Mouse (Mus musculus) midbrain, embryonic 12.5 days (tissue): ENCODE results near the gene BC048562. TPM values are rescaled to one million over a fixed set of nuclear protein-coding genes. Genes with fewer than 3 reads are reported as not detected.

Experiments used
- ATAC-seq: fragments of 200-750 bp; cut with Nextera tagmentation; 2 replicates; pipeline ENCODE4 v1.8.0; 2017; ENCODE audit warnings: low read depth, moderate TSS enrichment, moderate library complexity; ENCODE audit not compliant: low FRiP score
- H3K27ac ChIP-seq: fragments of 300-500 bp; sonication (generic); replicated peaks from 2 replicates; pipeline ENCODE4 v1.5.1; 2016; ENCODE audit warnings: mild to moderate bottlenecking
- H3K27me3 ChIP-seq: fragments of 300-500 bp; sonication (generic); 2 replicates; pipeline ENCODE4 v1.6.1; 2016; ENCODE audit warnings: mild to moderate bottlenecking
- H3K36me3 ChIP-seq: fragments of 300-500 bp; sonication (generic); 2 replicates; pipeline ENCODE4 v1.6.1; 2016
- H3K4me1 ChIP-seq: fragments of 300-500 bp; sonication (generic); 2 replicates; pipeline ENCODE4 v1.6.1; 2016
- H3K4me2 ChIP-seq: fragments of 300-500 bp; sonication (generic); replicated peaks from 2 replicates; pipeline ENCODE4 v1.6.1; 2016; ENCODE audit warnings: mild to moderate bottlenecking, moderate library complexity
- H3K4me3 ChIP-seq: fragments of 300-500 bp; sonication (generic); 2 replicates; pipeline ENCODE4 v1.5.1; 2016; ENCODE audit warnings: mild to moderate bottlenecking
- H3K9ac ChIP-seq: fragments of 300-500 bp; sonication (generic); replicated peaks from 2 replicates; pipeline ENCODE4 v1.6.1; 2016; ENCODE audit warnings: mild to moderate bottlenecking, moderate library complexity
- H3K9me3 ChIP-seq: fragments of 300-500 bp; sonication (generic); 2 replicates; pipeline ENCODE4 v1.6.1; 2016; ENCODE audit warnings: mild to moderate bottlenecking
- WGBS: fragments of 180-500 bp; shearing (Covaris S2); methylation state at CpG from one replicate; pipeline ENCODE4 v1.1.7; 2016; 5-methylcytosine and 5-hydroxymethylcytosine counted together
- polyA plus RNA-seq: library from polyadenylated mRNA; unstranded; fragments of >200 nt; fragmentation: Nextera tagmentation; extraction: Ambion mirVana; gene quantifications from 2 replicates; pipeline ENCODE4 v1.2.1, GENCODE M21; 2016

Gene BC048562
- polyA plus RNA-seq, 1 experiment from 2014 or later, result not detected

GRCm38 (mm10) chr9:108494146-108494825 lies 58.0 kb downstream of the BC048562 start:
- Histone ChIP-seq H3K4me1 (peaks cover 19% of the 10 kb centered on the region), H3K4me2 (no peak overlapping the region), H3K27me3 (no peaks in the 10 kb centered on the region), H3K9me3 (no peaks in the 10 kb centered on the region), H3K4me3 (no peak overlapping the region), H3K27ac (no peak overlapping the region), H3K36me3 (peaks cover 76% of the 10 kb centered on the region), H3K9ac (no peak overlapping the region)
- ATAC-seq, result no peak
- WGBS, result 94% methylated on average over 19 of the region's 19 CpGs

- H3K27me3 ChIP-seq, result no peaks in the 10 kb centered on the region
- no peaks in the 10 kb centered on the region for H3K9me3 ChIP-seq
- H3K27ac ChIP-seq, result no peak overlapping the region
- no peak for ATAC-seq
- H3K4me1 ChIP-seq, result peaks cover 16% of the 10 kb centered on the region
- H3K4me2 ChIP-seq, result no peak overlapping the region
- H3K4me3 ChIP-seq, result no peak overlapping the region
- H3K9ac ChIP-seq, result no peak overlapping the region
- 85% methylated on average over 10 of the region's 10 CpGs for WGBS
- H3K36me3 ChIP-seq, result peaks cover 79% of the 10 kb centered on the region
These were observed 58.6 kb downstream of the BC048562 start for GRCm38 (mm10) chr9:108494905-108495304.

Other genes with a start within 250 kb of the BC048562 start
- gene Bsn, start 246.1 kb upstream of the BC048562 start, polyA plus RNA-seq, result 4.4 and 5.0 TPM in 2 replicates
- gene Dag1, start 172.5 kb upstream of the BC048562 start, polyA plus RNA-seq, result 64.7 and 67.0 TPM in 2 replicates
- gene Nicn1, start 146.1 kb upstream of the BC048562 start, polyA plus RNA-seq, result 67.9 and 78.4 TPM in 2 replicates
- 25.0 and 30.0 TPM in 2 replicates for gene Amt, start 139.6 kb upstream of the BC048562 start, polyA plus RNA-seq
- 324 and 379 TPM in 2 replicates for gene Rhoa, start 130.4 kb upstream of the BC048562 start, polyA plus RNA-seq
- gene Tcta, start 130.3 kb upstream of the BC048562 start, polyA plus RNA-seq, result 39.9 and 41.7 TPM in 2 replicates
- 656 and 692 TPM in 2 replicates for gene Gpx1, start 97.6 kb upstream of the BC048562 start, polyA plus RNA-seq
- 135 and 142 TPM in 2 replicates for gene Usp4, start 88.6 kb upstream of the BC048562 start, polyA plus RNA-seq
- gene 1700102P08Rik, start 43.7 kb upstream of the BC048562 start, polyA plus RNA-seq, result 1.7 and 2.4 TPM in 2 replicates
- gene Ccdc36, start 8.0 kb upstream of the BC048562 start, polyA plus RNA-seq, result 1.3 and 1.7 TPM in 2 replicates
- gene Ccdc71, start 24.0 kb downstream of the BC048562 start, polyA plus RNA-seq, result 51.4 and 52.6 TPM in 2 replicates
- gene Klhdc8b, start 25.1 kb downstream of the BC048562 start, polyA plus RNA-seq, result 60.7 and 72.1 TPM in 2 replicates
- 42.2 and 44.0 TPM in 2 replicates for gene Lamb2, start 43.3 kb downstream of the BC048562 start, polyA plus RNA-seq
- 111 and 116 TPM in 2 replicates for gene Usp19, start 54.1 kb downstream of the BC048562 start, polyA plus RNA-seq
- gene Qars, start 71.2 kb downstream of the BC048562 start, polyA plus RNA-seq, result 83.7 and 86.3 TPM in 2 replicates
- 175 and 178 TPM in 2 replicates for gene Qrich1, start 80.3 kb downstream of the BC048562 start, polyA plus RNA-seq
- 133 and 143 TPM in 2 replicates for gene Impdh2, start 123.8 kb downstream of the BC048562 start, polyA plus RNA-seq
- gene Ndufaf3, start 131.0 kb downstream of the BC048562 start, polyA plus RNA-seq, result 56.9 and 58.8 TPM in 2 replicates
- gene Dalrd3, start 133.4 kb downstream of the BC048562 start, polyA plus RNA-seq, result 251 and 260 TPM in 2 replicates
- gene Wdr6, start 142.3 kb downstream of the BC048562 start, polyA plus RNA-seq, result 288 and 293 TPM in 2 replicates
- gene P4htm, start 161.2 kb downstream of the BC048562 start, polyA plus RNA-seq, result 14.7 and 16.4 TPM in 2 replicates
- gene Arih2, start 212.9 kb downstream of the BC048562 start, polyA plus RNA-seq, result 60.3 and 64.8 TPM in 2 replicates
- gene Slc25a20, start 225.6 kb downstream of the BC048562 start, polyA plus RNA-seq, result 36.6 and 38.6 TPM in 2 replicates